Mouse (Mus musculus): Measurements from ENCODE around the gene Art1. TPM values are rescaled to one million over a fixed set of nuclear protein-coding genes. Genes with fewer than 3 reads are reported as not detected.

Art1 gene
- polyA plus RNA-seq, 1 experiment from 2014 or later = 0.70 TPM

- TF ChIP-seq CTCF (IDR thresholded peaks at IDR 0.05; ENCODE audit: low read depth) = no peak
- no peak for DNase-seq (ENCODE audit: low spot score)
- Histone ChIP-seq H3K27me3 (ENCODE audit: insufficient read depth, low read length) (no peaks in the 10 kb centered on the region), H3K36me3 (ENCODE audit: insufficient read depth, low read length) (peaks cover 21% of the 10 kb centered on the region), H3K9me3 (replicated peaks; ENCODE audit: low read length) (no peaks in the 10 kb centered on the region), H3K4me2 (ENCODE audit: low read length) (no peak within 1 kb of the TSS), H3K9ac (ENCODE audit: low read depth, low read length) (no peak within 1 kb of the TSS), H3K27ac (no peak within 1 kb of the TSS), H3K4me1 (replicated peaks; ENCODE audit: insufficient read depth, low read length) (no peaks in the 10 kb centered on the region), H3K4me3 (replicated peaks; ENCODE audit: low read depth, low read length) (no peak within 1 kb of the TSS)
- whole genome bisulfite sequencing = 45% methylated on average over 7 of the region's 7 CpGs
- ATAC-seq (replicated peaks; ENCODE audit: low FRiP score, low read depth) = no peak; the same call in 1 of the 2 replicates
These were observed 15.2 kb downstream of the Art1 start, which contains the start of gene Chrna10 for GRCm38 (mm10) chr7:102116579-102117331. Gene Chrna10 (minus strand): TSS chr7:102116828.

DNA sequence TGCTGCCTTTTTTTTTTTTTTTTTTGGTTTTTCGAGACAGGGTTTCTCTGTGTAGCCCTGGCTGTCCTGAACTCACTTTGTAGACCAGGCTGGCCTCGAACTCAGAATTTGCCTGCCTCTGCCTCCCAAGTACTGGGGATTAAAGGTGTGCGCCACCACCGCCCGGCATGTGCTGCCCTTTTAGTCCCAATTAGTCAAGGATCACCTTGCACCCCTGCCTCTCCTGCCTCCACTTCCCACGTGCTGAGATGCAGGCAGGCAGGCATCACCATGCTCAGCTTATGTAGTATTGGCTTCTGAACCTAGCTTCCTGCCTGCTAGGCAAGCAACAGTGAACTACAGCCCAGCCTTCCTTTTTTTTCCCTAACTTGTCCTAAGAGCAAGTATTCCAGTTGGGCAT is 15.8 kb downstream of the Art1 start:
- no peak for ATAC-seq (replicated peaks; ENCODE audit: low FRiP score, low read depth)
- no peak overlapping the region for H3K27ac ChIP-seq
- 76% methylated on average over 6 of the region's 6 CpGs for WGBS
- H3K9me3 ChIP-seq (replicated peaks; ENCODE audit: low read length) = no peaks in the 10 kb centered on the region
- peaks cover 27% of the 10 kb centered on the region for H3K36me3 ChIP-seq (ENCODE audit: insufficient read depth, low read length)
- no peak for DNase-seq (ENCODE audit: low spot score)
- no peak overlapping the region for H3K4me3 ChIP-seq (replicated peaks; ENCODE audit: low read depth, low read length)
- no peak overlapping the region for H3K9ac ChIP-seq (ENCODE audit: low read depth, low read length)
- no peak for TF ChIP-seq CTCF (IDR thresholded peaks at IDR 0.05; ENCODE audit: low read depth)
- no peaks in the 10 kb centered on the region for H3K27me3 ChIP-seq (ENCODE audit: insufficient read depth, low read length)
- no peaks in the 10 kb centered on the region for H3K4me1 ChIP-seq (replicated peaks; ENCODE audit: insufficient read depth, low read length)
- H3K4me2 ChIP-seq (ENCODE audit: low read length) = no peak overlapping the region

- no peak overlapping the region for H3K27ac ChIP-seq
- no peak overlapping the region for H3K9ac ChIP-seq (ENCODE audit: low read depth, low read length)
- H3K4me2 ChIP-seq (ENCODE audit: low read length) = no peak overlapping the region
- WGBS = 95% methylated on average over 10 of the region's 10 CpGs
- H3K4me3 ChIP-seq (replicated peaks; ENCODE audit: low read depth, low read length) = no peak overlapping the region
- no peaks in the 10 kb centered on the region for H3K9me3 ChIP-seq (replicated peaks; ENCODE audit: low read length)
- no peak for TF ChIP-seq CTCF (IDR thresholded peaks at IDR 0.05; ENCODE audit: low read depth)
- ATAC-seq (replicated peaks; ENCODE audit: low FRiP score, low read depth) (no peak), DNase-seq (ENCODE audit: low spot score) (no peak)
- H3K4me1 ChIP-seq (replicated peaks; ENCODE audit: insufficient read depth, low read length) = no peaks in the 10 kb centered on the region
- H3K36me3 ChIP-seq (ENCODE audit: insufficient read depth, low read length) = peaks cover 56% of the 10 kb centered on the region
- no peaks in the 10 kb centered on the region for H3K27me3 ChIP-seq (ENCODE audit: insufficient read depth, low read length)
These were observed 18.8 kb downstream of the Art1 start for GRCm38 (mm10) chr7:102120326-102120725.

DNA sequence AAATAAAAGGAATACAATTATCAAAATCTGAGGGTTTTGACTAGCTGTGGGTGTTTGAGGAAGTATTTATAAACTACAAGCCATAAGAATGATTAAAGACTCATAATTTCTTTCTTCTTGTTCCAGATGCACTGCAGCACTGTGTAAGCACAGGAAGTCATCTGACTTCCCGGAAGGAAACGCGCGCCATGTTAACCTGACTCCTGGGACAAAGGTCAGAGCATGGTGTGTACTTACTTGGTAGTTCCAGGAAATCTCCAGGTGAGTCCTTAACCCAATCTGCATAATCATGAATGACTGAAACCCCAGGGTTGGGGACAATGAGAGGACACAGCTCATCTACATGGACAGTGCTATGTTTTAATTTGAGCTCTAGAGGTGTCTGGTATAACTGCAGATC is 30.9 kb downstream of the Art1 start:
- H3K4me2 ChIP-seq (ENCODE audit: low read length) = no peak overlapping the region
- H3K9me3 ChIP-seq (replicated peaks; ENCODE audit: low read length) = no peaks in the 10 kb centered on the region
- ATAC-seq (replicated peaks; ENCODE audit: low FRiP score, low read depth) (no peak), DNase-seq (ENCODE audit: low spot score) (no peak)
- H3K27ac ChIP-seq = no peak overlapping the region
- no peak overlapping the region for H3K9ac ChIP-seq (ENCODE audit: low read depth, low read length)
- peaks cover 40% of the 10 kb centered on the region for H3K36me3 ChIP-seq (ENCODE audit: insufficient read depth, low read length)
- 77% methylated on average over 4 of the region's 4 CpGs for WGBS
- H3K4me3 ChIP-seq (replicated peaks; ENCODE audit: low read depth, low read length) = no peak overlapping the region
- H3K4me1 ChIP-seq (replicated peaks; ENCODE audit: insufficient read depth, low read length) = no peaks in the 10 kb centered on the region
- H3K27me3 ChIP-seq (ENCODE audit: insufficient read depth, low read length) = no peaks in the 10 kb centered on the region
- no peak for TF ChIP-seq CTCF (IDR thresholded peaks at IDR 0.05; ENCODE audit: low read depth)

GRCm38 (mm10) chr7:102137464-102137863 is 35.9 kb downstream of the Art1 start:
- Histone ChIP-seq H3K36me3 (ENCODE audit: insufficient read depth, low read length) (peaks cover 27% of the 10 kb centered on the region), H3K4me3 (replicated peaks; ENCODE audit: low read depth, low read length) (no peak overlapping the region), H3K27ac (no peak overlapping the region), H3K9ac (ENCODE audit: low read depth, low read length) (no peak overlapping the region), H3K4me2 (ENCODE audit: low read length) (no peak overlapping the region), H3K27me3 (ENCODE audit: insufficient read depth, low read length) (no peaks in the 10 kb centered on the region), H3K4me1 (replicated peaks; ENCODE audit: insufficient read depth, low read length) (no peaks in the 10 kb centered on the region), H3K9me3 (replicated peaks; ENCODE audit: low read length) (no peaks in the 10 kb centered on the region)
- peak; percentile 65 for TF ChIP-seq CTCF (IDR thresholded peaks at IDR 0.05; ENCODE audit: low read depth)
- DNase-seq (ENCODE audit: low spot score) (peak; percentile 34), ATAC-seq (replicated peaks; ENCODE audit: low FRiP score, low read depth) (no peak)
- WGBS = 97% methylated on average over 1 of the region's 1 CpGs

- H3K4me1 ChIP-seq (replicated peaks; ENCODE audit: insufficient read depth, low read length) = no peaks in the 10 kb centered on the region
- H3K4me3 ChIP-seq (replicated peaks; ENCODE audit: low read depth, low read length) = no peak overlapping the region
- no peak overlapping the region for H3K4me2 ChIP-seq (ENCODE audit: low read length)
- no peaks in the 10 kb centered on the region for H3K27me3 ChIP-seq (ENCODE audit: insufficient read depth, low read length)
- H3K9ac ChIP-seq (ENCODE audit: low read depth, low read length) = no peak overlapping the region
- DNase-seq (ENCODE audit: low spot score) (no peak), ATAC-seq (replicated peaks; ENCODE audit: low FRiP score, low read depth) (no peak)
- no peaks in the 10 kb centered on the region for H3K9me3 ChIP-seq (replicated peaks; ENCODE audit: low read length)
- H3K27ac ChIP-seq = no peak overlapping the region
- H3K36me3 ChIP-seq (ENCODE audit: insufficient read depth, low read length) = peaks cover 27% of the 10 kb centered on the region
- 97% methylated on average over 5 of the region's 5 CpGs for WGBS
- TF ChIP-seq CTCF (IDR thresholded peaks at IDR 0.05; ENCODE audit: low read depth) = no peak
These were observed 36.4 kb downstream of the Art1 start for GRCm38 (mm10) chr7:102137898-102138297.
